Mouse (Mus musculus): ENCODE data around the gene Macrod1. TPM values are rescaled to one million over a fixed set of nuclear protein-coding genes. Genes with fewer than 3 reads are reported as not detected.

The Macrod1 gene
- polyA plus RNA-seq, 1 experiment from 2014 or later = 32.9 TPM

- 18% methylated on average over 6 of the region's 6 CpGs for WGBS
- Histone ChIP-seq H3K4me3 (peak overlapping the region; percentile 73; the same call in 1 of the 2 replicates), H3K9me3 (no peaks in the 10 kb centered on the region), H3K4me2 (peak overlapping the region; percentile 100), H3K27ac (replicated peaks) (no peak overlapping the region), H3K36me3 (no peaks in the 10 kb centered on the region), H3K9ac (peak overlapping the region; percentile 83; the same call in 1 of the 2 replicates), H3K4me1 (peaks cover 35% of the 10 kb centered on the region), H3K27me3 (replicated peaks) (peaks cover 89% of the 10 kb centered on the region)
- no peak for ATAC-seq (ENCODE audit: extremely low read depth, insufficient number of reproducible peaks, low FRiP score, low TSS enrichment)
These were observed 107.6 kb downstream of the Macrod1 start for GRCm38 (mm10) chr19:7164238-7164637.

DNA sequence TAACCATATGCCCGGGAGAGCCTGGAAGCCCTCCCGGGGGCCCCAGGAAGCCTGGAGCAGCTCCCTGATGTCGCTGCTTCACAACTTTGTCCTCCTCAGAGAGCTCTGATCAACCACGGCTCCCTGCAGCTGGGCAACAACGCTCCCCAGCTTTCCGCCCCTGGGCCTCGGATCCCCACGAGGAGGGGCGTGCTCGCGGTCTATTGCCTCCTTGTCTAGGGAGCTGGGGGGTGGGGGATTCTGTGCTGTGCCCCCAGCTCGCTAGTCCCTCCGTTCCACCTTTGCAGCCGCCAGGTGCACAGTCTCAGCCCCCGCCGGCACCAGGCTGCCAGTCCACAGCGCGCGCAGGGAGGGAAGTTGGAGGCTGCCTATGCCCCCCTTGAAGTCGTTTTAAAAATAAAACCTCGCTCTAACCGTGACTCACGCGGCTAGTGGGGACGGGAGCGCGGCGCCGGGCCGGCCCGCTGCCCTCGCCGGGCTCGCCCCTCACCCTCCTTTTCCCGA is 108.3 kb downstream of the Macrod1 start:
- H3K4me2 ChIP-seq = peak overlapping the region; percentile 100
- H3K27me3 ChIP-seq (replicated peaks) = peaks cover 86% of the 10 kb centered on the region
- H3K27ac ChIP-seq (replicated peaks) = no peak overlapping the region
- WGBS = under 1% methylated on average over 35 of the region's 35 CpGs
- no peaks in the 10 kb centered on the region for H3K9me3 ChIP-seq
- H3K4me3 ChIP-seq = peak overlapping the region; percentile 73
- H3K36me3 ChIP-seq = no peaks in the 10 kb centered on the region
- no peak for ATAC-seq (ENCODE audit: extremely low read depth, insufficient number of reproducible peaks, low FRiP score, low TSS enrichment)
- H3K9ac ChIP-seq = peak overlapping the region; percentile 83
- H3K4me1 ChIP-seq = peaks cover 33% of the 10 kb centered on the region

GRCm38 (mm10) chr19:7165509-7166199 is 109.0 kb downstream of the Macrod1 start:
- Histone ChIP-seq H3K27me3 (replicated peaks) (peaks cover 84% of the 10 kb centered on the region), H3K9me3 (no peaks in the 10 kb centered on the region), H3K4me1 (peaks cover 25% of the 10 kb centered on the region), H3K4me3 (peak overlapping the region; percentile 73), H3K27ac (replicated peaks) (no peak overlapping the region), H3K36me3 (no peaks in the 10 kb centered on the region), H3K4me2 (peak overlapping the region; percentile 100), H3K9ac (peak overlapping the region; percentile 83)
- WGBS = 1% methylated on average over 62 of the region's 105 CpGs
- no peak for ATAC-seq (ENCODE audit: extremely low read depth, insufficient number of reproducible peaks, low FRiP score, low TSS enrichment)

- 3% methylated on average over 13 of the region's 15 CpGs for WGBS
- Histone ChIP-seq H3K9me3 (no peaks in the 10 kb centered on the region), H3K36me3 (no peaks in the 10 kb centered on the region), H3K27me3 (replicated peaks) (peaks cover 79% of the 10 kb centered on the region), H3K4me3 (peak overlapping the region; percentile 73), H3K4me2 (peak overlapping the region; percentile 100), H3K27ac (replicated peaks) (no peak overlapping the region), H3K4me1 (peaks cover 26% of the 10 kb centered on the region), H3K9ac (peak overlapping the region; percentile 83)
- ATAC-seq (ENCODE audit: extremely low read depth, insufficient number of reproducible peaks, low FRiP score, low TSS enrichment) = no peak
These were observed 109.6 kb downstream of the Macrod1 start for GRCm38 (mm10) chr19:7166200-7166711.

DNA sequence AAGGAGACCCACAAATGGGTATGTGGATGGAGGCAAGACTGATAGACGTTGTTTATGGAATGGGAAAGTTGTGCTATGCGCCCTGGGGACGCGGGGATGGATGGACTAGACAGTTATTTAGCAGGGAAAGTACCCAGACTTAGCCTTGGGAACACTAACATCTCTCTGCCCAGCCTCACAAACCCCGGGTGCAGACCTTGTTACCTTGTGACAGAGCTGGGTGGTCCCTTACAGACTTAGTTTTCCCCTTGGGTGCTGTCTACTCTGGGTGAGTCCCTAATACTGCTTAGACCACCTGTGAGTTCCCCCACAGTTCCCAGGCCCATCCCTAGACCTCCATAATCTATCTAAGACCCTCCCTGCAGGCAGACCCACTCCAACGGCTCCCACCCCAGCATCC is 110.2 kb downstream of the Macrod1 start:
- H3K4me3 ChIP-seq = no peak overlapping the region
- no peaks in the 10 kb centered on the region for H3K9me3 ChIP-seq
- H3K36me3 ChIP-seq = no peaks in the 10 kb centered on the region
- no peak overlapping the region for H3K4me2 ChIP-seq
- peaks cover 31% of the 10 kb centered on the region for H3K4me1 ChIP-seq
- ATAC-seq (ENCODE audit: extremely low read depth, insufficient number of reproducible peaks, low FRiP score, low TSS enrichment) = no peak
- H3K27ac ChIP-seq (replicated peaks) = no peak overlapping the region
- WGBS = 18% methylated on average over 6 of the region's 6 CpGs
- H3K9ac ChIP-seq = no peak overlapping the region
- H3K27me3 ChIP-seq (replicated peaks) = peaks cover 73% of the 10 kb centered on the region

DNA sequence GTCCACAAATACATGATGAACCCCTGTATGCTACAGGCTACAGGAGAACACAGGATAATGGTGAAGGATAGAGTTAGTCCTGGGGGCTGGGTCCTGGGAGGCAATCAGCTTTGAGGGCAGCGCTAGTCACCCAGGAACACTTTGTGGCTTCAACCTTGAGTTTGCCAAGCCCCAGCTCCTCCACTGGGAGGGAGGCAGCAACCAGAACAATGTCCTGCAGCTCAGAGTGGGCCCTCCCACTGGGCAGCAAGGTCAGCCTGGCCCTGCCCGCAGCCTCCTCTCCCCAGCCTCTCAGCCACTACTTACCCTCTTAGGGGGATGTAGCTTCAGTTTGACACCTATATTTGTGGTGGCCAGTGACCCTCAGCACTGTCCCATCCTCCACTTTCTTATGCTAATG is 111.8 kb downstream of the Macrod1 start:
- no peak for ATAC-seq (ENCODE audit: extremely low read depth, insufficient number of reproducible peaks, low FRiP score, low TSS enrichment)
- H3K4me1 ChIP-seq = peaks cover 40% of the 10 kb centered on the region
- H3K9ac ChIP-seq = no peak overlapping the region
- peaks cover 57% of the 10 kb centered on the region for H3K27me3 ChIP-seq (replicated peaks)
- no peaks in the 10 kb centered on the region for H3K9me3 ChIP-seq
- H3K36me3 ChIP-seq = no peaks in the 10 kb centered on the region
- no peak overlapping the region for H3K4me3 ChIP-seq
- H3K4me2 ChIP-seq = no peak overlapping the region
- H3K27ac ChIP-seq (replicated peaks) = no peak overlapping the region
- WGBS = 57% methylated on average over 2 of the region's 2 CpGs

DNA sequence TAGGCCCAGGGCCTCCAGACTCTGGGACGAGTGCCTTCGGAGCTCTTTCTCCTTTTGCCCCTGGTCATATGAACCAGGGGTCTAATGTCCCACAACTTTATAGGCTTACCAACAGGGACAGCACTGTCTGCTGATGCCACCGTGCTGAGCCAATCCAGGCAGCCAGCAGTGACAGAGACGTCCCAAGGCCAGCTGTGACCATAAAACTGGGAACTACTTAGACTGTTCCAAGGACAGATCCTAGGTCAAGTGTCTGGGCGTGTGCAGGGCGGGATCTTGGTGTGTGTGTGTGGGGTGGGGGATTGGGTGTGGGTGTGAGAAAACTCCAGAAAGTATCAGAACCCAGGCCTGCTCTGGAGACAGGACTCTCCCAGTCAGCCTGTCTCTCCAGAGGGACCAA is 114.3 kb downstream of the Macrod1 start:
- ATAC-seq (ENCODE audit: extremely low read depth, insufficient number of reproducible peaks, low FRiP score, low TSS enrichment) = no peak
- H3K4me2 ChIP-seq = no peak overlapping the region

DNA sequence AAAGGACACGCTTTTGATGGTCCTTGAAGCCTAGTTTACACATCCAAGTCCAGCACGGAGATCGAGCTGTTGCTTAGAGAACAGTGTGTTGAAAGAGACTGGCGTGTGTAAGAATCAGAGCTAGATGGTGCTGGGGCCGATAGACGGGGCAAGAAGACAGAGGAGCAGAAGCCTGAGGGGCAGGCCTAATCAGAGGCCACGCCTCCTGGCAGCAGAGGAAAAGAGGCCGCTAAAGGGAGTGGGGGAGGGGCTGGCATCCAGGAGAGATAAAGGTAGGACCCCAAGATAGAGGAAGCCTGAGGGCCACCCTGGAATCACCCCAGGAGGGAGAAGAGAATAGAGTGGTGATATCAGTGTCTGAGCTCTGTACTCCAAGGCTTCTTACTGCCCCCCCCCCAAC is 114.8 kb downstream of the Macrod1 start:
- Histone ChIP-seq H3K4me3 (no peak overlapping the region), H3K9ac (0 out of 2 replicates have a peak overlapping the region, but pooled peaks have one; percentile 8), H3K27me3 (replicated peaks) (peaks cover 35% of the 10 kb centered on the region), H3K4me2 (no peak overlapping the region), H3K4me1 (peaks cover 30% of the 10 kb centered on the region), H3K36me3 (no peaks in the 10 kb centered on the region), H3K9me3 (no peaks in the 10 kb centered on the region), H3K27ac (replicated peaks) (no peak overlapping the region)
- no peak for ATAC-seq (ENCODE audit: extremely low read depth, insufficient number of reproducible peaks, low FRiP score, low TSS enrichment)
- 13% methylated on average over 8 of the region's 8 CpGs for WGBS

More for the DNA sequence above, 114.3 kb downstream of the Macrod1 start:
- Histone ChIP-seq H3K27me3 (replicated peaks) (peaks cover 40% of the 10 kb centered on the region), H3K36me3 (no peaks in the 10 kb centered on the region), H3K9ac (0 out of 2 replicates have a peak overlapping the region, but pooled peaks have one; percentile 8), H3K4me3 (no peak overlapping the region), H3K27ac (replicated peaks) (no peak overlapping the region), H3K4me1 (peaks cover 29% of the 10 kb centered on the region), H3K9me3 (no peaks in the 10 kb centered on the region)
- WGBS = 75% methylated on average over 6 of the region's 6 CpGs

DNA sequence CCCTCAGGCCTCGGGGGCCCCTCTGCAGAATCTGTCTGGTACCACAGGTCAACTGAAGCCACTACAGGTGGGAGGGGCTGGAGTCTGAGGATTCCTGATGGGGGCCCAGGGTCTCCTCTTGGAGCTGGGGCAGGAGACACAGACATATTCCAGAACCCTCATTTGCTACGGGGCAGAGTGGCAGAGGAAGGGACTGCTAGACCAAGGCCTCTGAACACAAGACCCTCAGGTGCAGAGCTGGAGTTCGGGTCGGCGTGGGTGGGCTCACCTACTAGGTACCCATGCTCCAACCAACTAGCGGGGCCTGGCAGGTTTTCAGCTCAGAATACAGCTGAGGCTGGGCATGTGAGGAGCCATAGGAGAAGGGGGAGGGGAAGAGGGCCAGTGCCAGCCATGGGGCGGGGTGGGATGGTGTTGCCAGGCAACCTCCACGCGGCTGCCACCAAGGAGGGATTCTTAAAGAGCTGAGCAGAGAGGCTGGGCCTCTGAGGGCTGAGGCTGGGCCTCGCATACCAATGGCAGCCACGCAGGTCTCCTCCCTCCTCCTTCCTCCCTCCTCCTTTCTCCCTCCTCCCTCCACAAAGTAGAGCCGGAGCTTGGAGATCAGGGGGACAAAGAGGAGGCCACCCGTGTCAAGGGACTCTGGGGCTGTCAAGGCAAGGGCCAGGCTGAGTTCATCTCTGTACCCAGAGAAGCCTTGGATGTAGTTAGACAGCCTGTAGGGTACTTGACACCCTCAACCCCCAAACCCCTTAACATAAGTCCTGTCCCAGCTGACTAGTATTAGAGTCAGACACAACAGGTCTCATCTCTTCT is 115.6 kb downstream of the Macrod1 start:
- Histone ChIP-seq H3K27me3 (replicated peaks) (peaks cover 28% of the 10 kb centered on the region), H3K4me2 (no peak overlapping the region; the same call in 1 of the 2 replicates), H3K9me3 (no peaks in the 10 kb centered on the region), H3K9ac (0 out of 2 replicates have a peak overlapping the region, but pooled peaks have one; percentile 34), H3K4me3 (no peak overlapping the region), H3K4me1 (peaks cover 31% of the 10 kb centered on the region), H3K27ac (replicated peaks) (no peak overlapping the region), H3K36me3 (no peaks in the 10 kb centered on the region)
- 16% methylated on average over 13 of the region's 13 CpGs for WGBS
- peak; percentile 18; the same call in 1 of the 2 replicates for ATAC-seq (ENCODE audit: extremely low read depth, insufficient number of reproducible peaks, low FRiP score, low TSS enrichment)

DNA sequence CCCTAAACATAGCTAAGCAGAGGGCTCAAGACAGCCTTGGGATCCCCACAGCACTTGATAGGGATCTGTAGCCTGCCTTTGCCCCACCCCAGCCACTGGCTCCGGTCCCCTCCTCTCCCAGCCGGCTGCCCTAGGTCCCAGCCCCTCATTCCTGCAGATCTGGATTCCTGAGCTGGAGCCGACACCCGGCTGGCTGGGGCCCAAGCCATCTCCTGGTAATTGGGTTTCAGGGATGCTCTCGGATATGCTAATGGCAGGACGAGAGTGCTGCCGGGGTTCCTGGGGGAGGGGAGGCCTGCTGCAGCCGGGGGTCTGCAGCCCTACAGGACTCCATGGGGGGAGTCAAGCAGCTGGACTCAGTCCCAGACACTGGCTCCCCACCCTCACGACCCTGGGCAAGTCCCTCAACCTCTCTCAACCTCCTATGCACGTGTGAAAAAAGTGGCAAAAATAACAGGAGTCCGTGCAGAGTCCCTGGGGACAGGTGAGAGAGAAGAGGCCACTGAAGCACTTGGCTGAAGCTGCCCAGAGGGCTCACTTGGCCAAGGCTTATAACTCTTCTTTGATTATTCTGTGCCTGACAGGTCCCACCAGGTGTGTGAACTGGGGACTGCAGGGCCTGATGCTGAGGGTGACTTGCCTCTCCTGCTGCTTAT is 119.6 kb downstream of the Macrod1 start:
- whole genome bisulfite sequencing = 14% methylated on average over 11 of the region's 11 CpGs
- H3K27ac ChIP-seq (replicated peaks) = no peak overlapping the region
- peaks cover 48% of the 10 kb centered on the region for H3K4me1 ChIP-seq
- H3K9ac ChIP-seq = no peak overlapping the region
- H3K4me3 ChIP-seq = no peak overlapping the region
- peaks cover 43% of the 10 kb centered on the region for H3K27me3 ChIP-seq (replicated peaks)
- no peaks in the 10 kb centered on the region for H3K9me3 ChIP-seq
- H3K36me3 ChIP-seq = no peaks in the 10 kb centered on the region
- no peak overlapping the region for H3K4me2 ChIP-seq
- no peak for ATAC-seq (ENCODE audit: extremely low read depth, insufficient number of reproducible peaks, low FRiP score, low TSS enrichment)
